Mouse (Mus musculus) lung, embryonic 16.5 days (tissue): ENCODE results near the gene P4ha3. TPM values are rescaled to one million over a fixed set of nuclear protein-coding genes. Genes with fewer than 3 reads are reported as not detected.
A peak's percentile ranks its signal among the peaks of the same experiment; 100 is the strongest.

Experiments
- ATAC-seq: fragments of 200-750 bp; cut with Nextera tagmentation; 2 replicates; pipeline ENCODE4 v1.8.0; 2017; ENCODE audit warnings: low read depth, mild to moderate bottlenecking, moderate library complexity
- H3K27ac ChIP-seq: fragments of 300-500 bp; sonication (generic); 2 replicates; pipeline ENCODE4 v1.5.1; 2014; ENCODE audit warnings: mild to moderate bottlenecking, control low read depth, low read length
- H3K27me3 ChIP-seq: fragments of 300-500 bp; sonication (generic); 2 replicates; pipeline ENCODE4 v1.6.1; 2014; ENCODE audit warnings: low read depth, low read length, mixed read lengths; ENCODE audit not compliant: control insufficient read depth, insufficient read depth
- H3K36me3 ChIP-seq: fragments of 300-500 bp; sonication (generic); 2 replicates; pipeline ENCODE4 v1.6.1; 2014; ENCODE audit warnings: low read length; ENCODE audit not compliant: control insufficient read depth, insufficient read depth
- H3K4me1 ChIP-seq: fragments of 300-500 bp; sonication (generic); replicated peaks from 2 replicates; pipeline ENCODE4 v1.6.1; 2014; ENCODE audit warnings: low read length, mixed read lengths; ENCODE audit not compliant: control insufficient read depth, insufficient read depth
- H3K4me2 ChIP-seq: fragments of 300-500 bp; sonication (generic); 2 replicates; pipeline ENCODE4 v1.6.1; 2014; ENCODE audit warnings: low read depth, low read length, control low read depth
- H3K4me3 ChIP-seq: fragments of 300-500 bp; sonication (generic); 2 replicates; pipeline ENCODE4 v1.5.1; 2014; ENCODE audit warnings: mild to moderate bottlenecking, low read length, control low read depth
- H3K9ac ChIP-seq: fragments of 300-500 bp; sonication (generic); 2 replicates; pipeline ENCODE4 v1.6.1; 2014; ENCODE audit warnings: low read length, control low read depth
- H3K9me3 ChIP-seq: fragments of 300-500 bp; sonication (generic); 2 replicates; pipeline ENCODE4 v1.6.1; 2016; ENCODE audit warnings: low read length; ENCODE audit not compliant: control insufficient read depth
- WGBS: fragments of 180-500 bp; shearing (Covaris S2); extraction: QIAGEN DNeasy Blood & Tissue Kit; methylation state at CpG from one replicate; pipeline ENCODE4 v1.1.7; 2014; 5-methylcytosine and 5-hydroxymethylcytosine counted together
- polyA plus RNA-seq: library from polyadenylated mRNA; unstranded; fragments of >200 nt; fragmentation: Nextera tagmentation; extraction: Ambion mirVana; gene quantifications from 2 replicates; pipeline ENCODE4 v1.2.1, GENCODE M21; 2015

The P4ha3 gene
- polyA plus RNA-seq, 1 experiment from 2014 or later, result 17.2 TPM

DNA sequence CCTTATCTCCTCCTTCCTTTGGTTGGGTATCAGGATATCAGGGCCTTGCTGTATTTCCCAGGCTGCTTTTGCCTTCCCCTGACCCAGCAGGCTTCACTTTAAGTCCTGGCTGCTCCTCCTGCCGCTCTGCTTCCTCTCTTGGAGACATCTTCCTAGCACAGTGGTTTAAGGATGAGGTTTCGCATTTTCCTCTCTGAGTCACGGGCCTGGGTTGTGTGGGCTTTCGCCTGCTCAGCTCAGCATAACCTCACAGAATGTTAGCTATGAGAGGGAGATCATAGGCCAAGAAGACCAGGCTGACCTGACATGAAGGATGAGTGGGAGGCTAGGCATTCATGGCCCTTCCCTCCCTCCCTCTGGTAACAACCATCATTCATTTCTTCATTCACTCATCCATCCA, 27.4 kb downstream of the P4ha3 start:
- H3K9me3 ChIP-seq, result no peaks in the 10 kb centered on the region
- H3K4me2 ChIP-seq, result no peak overlapping the region
- no peak overlapping the region for H3K4me3 ChIP-seq
- 90% methylated on average over 4 of the region's 4 CpGs for WGBS
- H3K9ac ChIP-seq, result no peak overlapping the region
- H3K27me3 ChIP-seq, result no peaks in the 10 kb centered on the region
- peaks cover 3% of the 10 kb centered on the region; the same call in 1 of the 2 replicates for H3K36me3 ChIP-seq
- ATAC-seq, result no peak
- peaks cover 9% of the 10 kb centered on the region for H3K4me1 ChIP-seq
- no peak overlapping the region for H3K27ac ChIP-seq

DNA sequence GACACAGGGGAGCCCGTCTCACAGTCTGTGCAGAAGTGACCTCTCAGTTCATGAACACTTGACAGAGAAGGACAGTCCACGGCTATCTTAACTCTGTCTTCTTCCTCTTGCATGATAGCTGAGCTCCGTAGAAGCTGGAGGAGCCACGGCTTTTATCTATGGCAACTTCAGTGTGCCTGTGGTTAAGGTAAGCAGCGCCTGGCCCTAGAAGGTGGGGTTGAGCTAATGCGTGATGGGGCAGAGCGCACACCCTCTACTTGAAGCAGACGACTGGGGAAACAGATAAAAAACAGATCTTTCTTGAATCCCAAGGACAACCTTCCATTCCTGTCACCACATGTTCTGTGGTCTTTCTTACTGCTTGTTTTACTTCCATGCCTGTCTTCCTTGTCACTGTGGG, 31.6 kb downstream of the P4ha3 start:
- WGBS, result 82% methylated on average over 8 of the region's 8 CpGs
- ATAC-seq, result no peak
- Histone ChIP-seq H3K27me3 (no peaks in the 10 kb centered on the region), H3K4me3 (no peak overlapping the region), H3K27ac (no peak overlapping the region), H3K4me2 (no peak overlapping the region), H3K36me3 (no peaks in the 10 kb centered on the region), H3K9ac (no peak overlapping the region), H3K4me1 (0 out of 2 replicates have a peak, but pooled peaks cover 2% of the 10 kb centered on the region), H3K9me3 (no peaks in the 10 kb centered on the region)

DNA sequence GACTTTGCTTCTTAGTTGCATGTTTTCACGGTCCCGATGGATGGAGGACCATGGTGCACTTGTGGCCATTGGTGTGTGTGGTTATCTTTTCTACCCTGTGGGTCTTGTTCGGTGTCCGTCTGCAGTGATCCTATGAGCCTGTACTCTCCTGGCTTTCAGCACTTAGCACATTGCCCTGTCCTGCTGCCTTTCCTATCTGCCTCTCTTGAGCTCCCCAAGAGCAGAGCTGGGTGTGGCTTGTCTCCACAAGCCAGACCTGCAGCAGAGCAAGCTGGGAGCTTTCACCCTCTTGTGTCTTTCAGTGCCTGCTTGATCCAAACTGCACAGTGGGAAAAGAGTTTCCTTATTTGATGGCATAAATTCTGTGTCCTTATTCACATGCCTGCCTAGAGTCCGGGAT, 32.2 kb downstream of the P4ha3 start:
- no peak overlapping the region for H3K27ac ChIP-seq
- no peak overlapping the region for H3K9ac ChIP-seq
- H3K27me3 ChIP-seq, result no peaks in the 10 kb centered on the region
- H3K4me1 ChIP-seq, result 0 out of 2 replicates have a peak, but pooled peaks cover 2% of the 10 kb centered on the region
- 90% methylated on average over 5 of the region's 5 CpGs for WGBS
- no peak overlapping the region for H3K4me3 ChIP-seq
- H3K9me3 ChIP-seq, result no peaks in the 10 kb centered on the region
- H3K36me3 ChIP-seq, result no peaks in the 10 kb centered on the region
- no peak for ATAC-seq
- no peak overlapping the region for H3K4me2 ChIP-seq

DNA sequence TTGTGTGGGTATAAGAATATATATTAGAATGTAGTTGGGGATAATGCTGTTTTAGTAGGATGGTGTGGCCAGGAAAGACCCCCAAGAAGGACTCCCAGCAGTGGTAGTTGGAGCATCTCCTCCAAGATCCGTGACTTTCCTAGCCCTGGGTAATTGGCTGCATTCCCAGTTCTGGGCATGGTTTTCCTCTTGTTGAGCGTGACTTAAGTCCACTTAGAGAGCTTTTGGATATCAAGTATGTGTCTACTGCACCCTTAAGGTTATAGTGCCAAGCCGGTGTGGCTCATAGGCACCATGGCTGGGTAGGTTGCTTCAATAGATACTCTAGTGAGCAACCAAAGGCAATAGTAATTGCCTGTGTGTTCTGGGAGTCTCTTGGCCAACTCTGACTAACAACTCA, 38.4 kb downstream of the P4ha3 start:
- no peaks in the 10 kb centered on the region for H3K27me3 ChIP-seq
- no peak overlapping the region for H3K27ac ChIP-seq
- H3K4me3 ChIP-seq, result no peak overlapping the region
- H3K36me3 ChIP-seq, result 0 out of 2 replicates have a peak, but pooled peaks cover 3% of the 10 kb centered on the region
- ATAC-seq, result peak; percentile 55
- H3K4me2 ChIP-seq, result no peak overlapping the region
- H3K9ac ChIP-seq, result no peak overlapping the region
- 0 out of 2 replicates have a peak, but pooled peaks cover 2% of the 10 kb centered on the region for H3K4me1 ChIP-seq
- H3K9me3 ChIP-seq, result no peaks in the 10 kb centered on the region
- WGBS, result 41% methylated on average over 3 of the region's 3 CpGs

DNA sequence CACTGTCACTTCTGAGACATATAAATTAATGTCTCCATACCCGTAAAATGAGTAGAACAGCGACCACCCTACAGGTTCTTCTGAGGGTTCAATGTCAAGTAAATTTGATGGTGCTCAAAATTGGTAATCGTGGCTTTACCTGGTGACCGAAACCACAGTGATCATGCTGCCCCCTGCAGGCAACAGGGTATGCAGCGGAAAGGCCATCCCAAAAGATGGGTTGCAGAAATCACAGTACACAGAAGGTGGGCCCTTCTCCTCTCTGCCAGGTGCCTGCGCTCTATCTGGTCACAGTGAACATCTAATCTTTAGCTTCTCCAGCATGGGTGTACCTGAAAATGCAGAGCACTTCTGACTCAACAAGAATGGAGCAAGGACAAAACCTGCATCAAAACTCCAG, 40.2 kb downstream of the P4ha3 start:
- H3K4me3 ChIP-seq, result no peak overlapping the region
- no peak overlapping the region for H3K9ac ChIP-seq
- 0 out of 2 replicates have a peak, but pooled peaks cover 2% of the 10 kb centered on the region for H3K4me1 ChIP-seq
- H3K27me3 ChIP-seq, result no peaks in the 10 kb centered on the region
- WGBS, result 63% methylated on average over 6 of the region's 6 CpGs
- no peak overlapping the region for H3K27ac ChIP-seq
- no peaks in the 10 kb centered on the region for H3K9me3 ChIP-seq
- no peak overlapping the region for H3K4me2 ChIP-seq
- ATAC-seq, result no peak
- peaks cover 3% of the 10 kb centered on the region; the same call in 1 of the 2 replicates for H3K36me3 ChIP-seq

DNA sequence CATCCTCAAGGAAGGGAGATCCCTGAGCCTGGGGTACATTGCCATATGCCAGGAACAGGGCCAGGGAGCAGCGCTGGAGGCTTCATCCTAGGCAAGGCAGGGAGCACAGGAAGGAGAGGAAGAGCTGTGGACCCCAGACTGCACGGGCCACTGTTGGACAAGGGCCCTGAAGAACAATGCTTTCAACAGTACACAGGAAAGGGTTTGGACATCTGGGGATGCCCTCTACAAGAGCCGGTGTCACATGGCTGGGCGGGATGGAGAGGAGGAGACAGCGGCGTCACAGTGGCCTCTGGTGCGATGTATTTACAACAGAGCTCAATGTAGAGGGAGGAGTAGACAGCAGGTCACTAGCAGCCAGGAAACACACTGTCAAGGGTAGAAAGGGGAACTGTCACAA, 42.2 kb downstream of the P4ha3 start:
- no peak overlapping the region for H3K27ac ChIP-seq
- no peak overlapping the region for H3K4me2 ChIP-seq
- H3K36me3 ChIP-seq, result peaks cover 3% of the 10 kb centered on the region; the same call in 1 of the 2 replicates
- H3K9me3 ChIP-seq, result no peaks in the 10 kb centered on the region
- WGBS, result 73% methylated on average over 7 of the region's 7 CpGs
- ATAC-seq, result peak; percentile 75
- no peak overlapping the region for H3K9ac ChIP-seq
- no peaks in the 10 kb centered on the region for H3K4me1 ChIP-seq
- H3K27me3 ChIP-seq, result no peaks in the 10 kb centered on the region
- no peak overlapping the region for H3K4me3 ChIP-seq

DNA sequence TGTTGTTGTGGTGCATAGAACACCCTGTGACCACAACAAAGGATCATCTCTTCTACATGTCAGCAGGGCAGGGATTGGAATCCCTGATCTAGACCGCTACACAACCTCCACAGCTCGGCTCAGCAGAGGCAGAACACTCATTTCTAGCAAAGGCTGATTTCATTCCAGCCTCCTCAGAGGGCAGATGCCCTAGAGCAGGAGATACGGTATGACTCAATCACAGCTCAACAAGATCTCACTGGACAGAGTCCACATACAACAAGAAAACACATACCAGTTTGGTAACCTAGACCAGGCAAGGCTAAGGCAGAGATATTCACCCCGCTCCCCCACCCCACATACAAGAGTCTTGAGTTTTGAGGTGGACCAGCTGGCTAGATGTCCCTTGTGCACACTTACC, 43.3 kb downstream of the P4ha3 start:
- Histone ChIP-seq H3K9me3 (no peaks in the 10 kb centered on the region), H3K9ac (no peak overlapping the region), H3K4me3 (no peak overlapping the region), H3K4me1 (no peaks in the 10 kb centered on the region), H3K27ac (no peak overlapping the region), H3K4me2 (no peak overlapping the region), H3K27me3 (no peaks in the 10 kb centered on the region), H3K36me3 (peaks cover 6% of the 10 kb centered on the region; the same call in 1 of the 2 replicates)
- ATAC-seq, result no peak
- WGBS, result 90% methylated on average over 4 of the region's 4 CpGs

DNA sequence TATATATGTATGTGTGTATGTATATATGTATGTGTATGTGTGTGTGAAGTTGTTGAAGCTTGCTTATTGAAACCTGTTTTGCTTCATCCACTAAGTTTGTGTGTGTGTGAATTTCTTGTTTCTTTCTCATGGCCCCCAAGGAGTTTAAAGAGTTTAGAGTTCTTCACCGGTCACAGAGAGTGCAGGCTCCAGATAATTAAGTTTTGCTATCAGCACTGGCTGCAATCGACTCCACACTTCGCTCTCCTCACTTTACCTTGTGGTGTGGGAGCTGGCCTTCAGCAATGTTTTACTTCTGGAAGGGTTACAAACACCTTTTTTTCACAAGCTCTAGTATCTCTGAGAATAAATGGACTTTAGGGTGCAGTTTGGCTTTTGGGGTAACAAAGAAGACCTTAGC, 45.9 kb downstream of the P4ha3 start:
- no peaks in the 10 kb centered on the region for H3K4me1 ChIP-seq
- no peak overlapping the region for H3K4me3 ChIP-seq
- H3K9me3 ChIP-seq, result no peaks in the 10 kb centered on the region
- no peak for ATAC-seq
- WGBS, result 89% methylated on average over 3 of the region's 3 CpGs
- peaks cover 10% of the 10 kb centered on the region; the same call in 1 of the 2 replicates for H3K36me3 ChIP-seq
- no peak overlapping the region for H3K4me2 ChIP-seq
- H3K27me3 ChIP-seq, result no peaks in the 10 kb centered on the region
- H3K27ac ChIP-seq, result no peak overlapping the region
- H3K9ac ChIP-seq, result no peak overlapping the region

DNA sequence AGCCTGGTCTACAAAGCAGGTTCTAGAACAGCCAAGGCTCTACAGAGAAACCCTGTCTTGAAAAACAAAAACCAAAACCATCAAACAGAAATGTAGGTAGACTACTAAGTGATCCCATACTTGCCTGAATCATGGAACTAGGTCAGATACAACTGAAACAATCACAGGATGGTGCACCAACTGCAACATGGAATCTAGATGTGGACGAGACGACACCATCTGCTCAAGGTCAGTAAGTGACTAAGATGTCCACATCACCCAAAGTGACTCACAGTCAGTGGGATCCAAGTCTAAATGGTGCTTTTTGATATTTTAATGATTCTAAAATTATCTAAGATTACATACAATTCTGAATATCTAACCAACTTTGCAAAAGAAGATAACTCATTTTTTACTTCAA, 50.6 kb downstream of the P4ha3 start:
- Histone ChIP-seq H3K36me3 (peaks cover 21% of the 10 kb centered on the region), H3K27ac (no peak overlapping the region)
- WGBS, result 94% methylated on average over 2 of the region's 2 CpGs

DNA sequence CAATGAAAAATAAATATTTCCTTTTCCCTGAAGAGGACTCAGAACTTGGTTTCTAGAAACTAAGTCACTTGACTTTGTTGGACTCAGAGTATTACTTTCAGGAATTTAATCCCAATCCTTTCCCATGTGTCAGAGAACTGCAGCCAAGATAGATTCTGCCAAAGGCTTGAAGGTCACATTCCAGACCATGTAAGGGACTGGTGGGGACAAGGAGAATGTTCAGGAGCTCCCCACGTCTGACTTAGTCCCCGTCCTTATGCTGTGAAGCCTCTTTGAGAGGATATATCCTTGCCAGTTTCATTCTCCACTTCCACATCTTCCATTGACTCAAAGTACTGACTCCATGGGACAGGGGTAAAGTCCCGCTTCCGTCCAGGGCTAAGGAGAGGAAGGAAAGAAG, 69.7 kb downstream of the P4ha3 start:
- Histone ChIP-seq H3K9me3 (no peaks in the 10 kb centered on the region), H3K4me3 (no peak overlapping the region), H3K27me3 (no peaks in the 10 kb centered on the region), H3K4me2 (no peak overlapping the region), H3K27ac (no peak overlapping the region), H3K9ac (no peak overlapping the region), H3K4me1 (no peaks in the 10 kb centered on the region), H3K36me3 (peaks cover 5% of the 10 kb centered on the region; the same call in 1 of the 2 replicates)
- 80% methylated on average over 4 of the region's 4 CpGs for WGBS
- ATAC-seq, result no peak

More for the DNA sequence above, 50.6 kb downstream of the P4ha3 start:
- Histone ChIP-seq H3K27me3 (no peaks in the 10 kb centered on the region), H3K4me3 (no peak overlapping the region), H3K9me3 (no peaks in the 10 kb centered on the region), H3K4me2 (no peak overlapping the region), H3K9ac (no peak overlapping the region), H3K4me1 (no peaks in the 10 kb centered on the region)
- no peak for ATAC-seq
